Mouse (Mus musculus) kidney, embryonic 15.5 days (tissue): ENCODE data around the gene Kif26a. TPM values are rescaled to one million over a fixed set of nuclear protein-coding genes. Genes with fewer than 3 reads are reported as not detected.

Experiments used
- ATAC-seq: fragments of 200-750 bp; cut with Nextera tagmentation; replicated peaks from 2 replicates; pipeline ENCODE4 v1.8.0; 2017; ENCODE audit warnings: moderate TSS enrichment; ENCODE audit not compliant: low FRiP score
- H3K27ac ChIP-seq: fragments of 300-500 bp; sonication (generic); 2 replicates; pipeline ENCODE4 v1.5.1; 2015; ENCODE audit warnings: mild to moderate bottlenecking, inconsistent platforms
- H3K27me3 ChIP-seq: fragments of 300-500 bp; sonication (generic); 2 replicates; pipeline ENCODE4 v1.6.1; 2015; ENCODE audit warnings: inconsistent platforms
- H3K36me3 ChIP-seq: fragments of 300-500 bp; sonication (generic); 2 replicates; pipeline ENCODE4 v1.6.1; 2015; ENCODE audit warnings: inconsistent platforms
- H3K4me1 ChIP-seq: fragments of 300-500 bp; sonication (generic); 2 replicates; pipeline ENCODE4 v1.6.1; 2015; ENCODE audit warnings: inconsistent platforms
- H3K4me2 ChIP-seq: fragments of 300-500 bp; sonication (generic); 2 replicates; pipeline ENCODE4 v1.6.1; 2015; ENCODE audit warnings: moderate library complexity, mild to moderate bottlenecking, inconsistent platforms
- H3K4me3 ChIP-seq: fragments of 300-500 bp; sonication (generic); replicated peaks from 2 replicates; pipeline ENCODE4 v1.5.1; 2015; ENCODE audit warnings: mild to moderate bottlenecking, inconsistent platforms
- H3K9ac ChIP-seq: fragments of 300-500 bp; sonication (generic); 2 replicates; pipeline ENCODE4 v1.6.1; 2015; ENCODE audit warnings: mild to moderate bottlenecking, inconsistent platforms
- H3K9me3 ChIP-seq: fragments of 300-500 bp; sonication (generic); replicated peaks from 2 replicates; pipeline ENCODE4 v1.6.1; 2016; ENCODE audit warnings: inconsistent platforms
- WGBS: fragments of 180-500 bp; shearing (Covaris S2); methylation state at CpG from one replicate; pipeline ENCODE4 v1.1.7; 2015; ENCODE audit warnings: mixed read lengths; 5-methylcytosine and 5-hydroxymethylcytosine counted together
- polyA plus RNA-seq: library from polyadenylated mRNA; unstranded; fragments of >200 nt; fragmentation: Nextera tagmentation; extraction: Ambion mirVana; gene quantifications from 2 replicates; pipeline ENCODE4 v1.2.1, GENCODE M21; 2015

Gene Kif26a
- polyA plus RNA-seq, 1 experiment from 2014 or later = 4.5 TPM

GRCm38 (mm10) chr12:112140231-112140630, 5.8 kb upstream of the Kif26a start:
- no peak for ATAC-seq
- Histone ChIP-seq H3K9me3 (no peaks in the 10 kb centered on the region), H3K4me3 (no peak overlapping the region), H3K4me1 (peaks cover 20% of the 10 kb centered on the region), H3K9ac (no peak overlapping the region), H3K4me2 (no peak overlapping the region), H3K27me3 (peaks cover 71% of the 10 kb centered on the region), H3K36me3 (no peaks in the 10 kb centered on the region), H3K27ac (no peak overlapping the region)
- 8% methylated on average over 5 of the region's 5 CpGs for WGBS

GRCm38 (mm10) chr12:112140745-112141144, 5.3 kb upstream of the Kif26a start:
- Histone ChIP-seq H3K27me3 (peaks cover 68% of the 10 kb centered on the region), H3K36me3 (no peaks in the 10 kb centered on the region), H3K9ac (no peak overlapping the region), H3K27ac (no peak overlapping the region), H3K4me1 (peaks cover 25% of the 10 kb centered on the region), H3K4me3 (no peak overlapping the region), H3K9me3 (no peaks in the 10 kb centered on the region), H3K4me2 (no peak overlapping the region)
- 60% methylated on average over 7 of the region's 7 CpGs for WGBS
- no peak for ATAC-seq

- H3K4me1 ChIP-seq = peaks cover 31% of the 10 kb centered on the region
- 7% methylated on average over 6 of the region's 6 CpGs for whole genome bisulfite sequencing
- no peak overlapping the region for H3K4me3 ChIP-seq
- H3K36me3 ChIP-seq = no peaks in the 10 kb centered on the region
- H3K9ac ChIP-seq = no peak overlapping the region
- no peak for ATAC-seq
- no peak overlapping the region for H3K27ac ChIP-seq
- no peaks in the 10 kb centered on the region for H3K9me3 ChIP-seq
- peaks cover 68% of the 10 kb centered on the region for H3K27me3 ChIP-seq
- H3K4me2 ChIP-seq = no peak overlapping the region
These were observed 4.7 kb upstream of the Kif26a start for GRCm38 (mm10) chr12:112141300-112141699.

GRCm38 (mm10) chr12:112143116-112143832, 2.7 kb upstream of the Kif26a start:
- no peaks in the 10 kb centered on the region for H3K9me3 ChIP-seq
- no peak overlapping the region for H3K9ac ChIP-seq
- H3K4me2 ChIP-seq = peak overlapping the region; percentile 91
- H3K36me3 ChIP-seq = no peaks in the 10 kb centered on the region
- H3K27me3 ChIP-seq = peaks cover 71% of the 10 kb centered on the region
- no peak overlapping the region for H3K27ac ChIP-seq
- peaks cover 44% of the 10 kb centered on the region for H3K4me1 ChIP-seq
- peak overlapping the region; percentile 57 for H3K4me3 ChIP-seq
- no peak for ATAC-seq
- 6% methylated on average over 14 of the region's 14 CpGs for whole genome bisulfite sequencing

- Histone ChIP-seq H3K27me3 (peaks cover 71% of the 10 kb centered on the region), H3K4me3 (peak overlapping the region; percentile 57), H3K4me2 (peak overlapping the region; percentile 91), H3K4me1 (peaks cover 44% of the 10 kb centered on the region), H3K36me3 (no peaks in the 10 kb centered on the region), H3K9me3 (no peaks in the 10 kb centered on the region), H3K27ac (no peak overlapping the region), H3K9ac (0 out of 2 replicates have a peak overlapping the region, but pooled peaks have one; percentile 6)
- ATAC-seq = no peak
- under 1% methylated on average over 51 of the region's 52 CpGs for WGBS
These were observed 2.2 kb upstream of the Kif26a start for GRCm38 (mm10) chr12:112143833-112144201.

GRCm38 (mm10) chr12:112144377-112145115, 1.5 kb upstream of the Kif26a start:
- Histone ChIP-seq H3K4me3 (peak overlapping the region; percentile 57), H3K9ac (0 out of 2 replicates have a peak overlapping the region, but pooled peaks have one; percentile 6), H3K9me3 (no peaks in the 10 kb centered on the region), H3K4me1 (peaks cover 44% of the 10 kb centered on the region), H3K4me2 (peak overlapping the region; percentile 91), H3K27me3 (peaks cover 71% of the 10 kb centered on the region), H3K27ac (no peak overlapping the region), H3K36me3 (no peaks in the 10 kb centered on the region)
- ATAC-seq = no peak
- WGBS = 1% methylated on average over 46 of the region's 46 CpGs

GRCm38 (mm10) chr12:112145211-112145874, 665 bp upstream of the Kif26a start:
- peak overlapping the region; percentile 57 for H3K4me3 ChIP-seq
- H3K9me3 ChIP-seq = no peaks in the 10 kb centered on the region
- H3K4me1 ChIP-seq = peaks cover 50% of the 10 kb centered on the region
- WGBS = under 1% methylated on average over 37 of the region's 37 CpGs
- H3K9ac ChIP-seq = no peak overlapping the region
- H3K27me3 ChIP-seq = peaks cover 70% of the 10 kb centered on the region
- peak overlapping the region; percentile 55 for H3K27ac ChIP-seq
- peak overlapping the region; percentile 91 for H3K4me2 ChIP-seq
- peak; percentile 34 for ATAC-seq
- no peaks in the 10 kb centered on the region for H3K36me3 ChIP-seq

- WGBS = 42% methylated on average over 5 of the region's 5 CpGs
- H3K9me3 ChIP-seq = no peaks in the 10 kb centered on the region
- peak overlapping the region; percentile 79 for H3K27ac ChIP-seq
- peak overlapping the region; percentile 91 for H3K4me2 ChIP-seq
- no peaks in the 10 kb centered on the region for H3K36me3 ChIP-seq
- H3K9ac ChIP-seq = peak overlapping the region; percentile 57; the same call in 1 of the 2 replicates
- ATAC-seq = no peak
- H3K27me3 ChIP-seq = peaks cover 50% of the 10 kb centered on the region
- peak overlapping the region; percentile 57 for H3K4me3 ChIP-seq
- H3K4me1 ChIP-seq = peaks cover 66% of the 10 kb centered on the region
These were observed 1.4 kb downstream of the Kif26a start for GRCm38 (mm10) chr12:112147365-112147764.

- peaks cover 24% of the 10 kb centered on the region for H3K27me3 ChIP-seq
- H3K4me3 ChIP-seq = no peak overlapping the region
- H3K9me3 ChIP-seq = no peaks in the 10 kb centered on the region
- WGBS = 40% methylated on average over 7 of the region's 7 CpGs
- no peaks in the 10 kb centered on the region for H3K36me3 ChIP-seq
- H3K9ac ChIP-seq = no peak overlapping the region
- no peak overlapping the region for H3K27ac ChIP-seq
- no peak overlapping the region for H3K4me2 ChIP-seq
- H3K4me1 ChIP-seq = peaks cover 63% of the 10 kb centered on the region
- no peak for ATAC-seq
These were observed 4.0 kb downstream of the Kif26a start for GRCm38 (mm10) chr12:112150011-112150410.

GRCm38 (mm10) chr12:112151244-112151979, 5.4 kb downstream of the Kif26a start:
- Histone ChIP-seq H3K9ac (0 out of 2 replicates have a peak overlapping the region, but pooled peaks have one; percentile 23), H3K4me1 (peaks cover 57% of the 10 kb centered on the region), H3K27me3 (peaks cover 17% of the 10 kb centered on the region), H3K9me3 (no peaks in the 10 kb centered on the region), H3K36me3 (no peaks in the 10 kb centered on the region), H3K4me3 (no peak overlapping the region), H3K27ac (peak overlapping the region; percentile 66), H3K4me2 (peak overlapping the region; percentile 16; the same call in 1 of the 2 replicates)
- WGBS = 35% methylated on average over 12 of the region's 12 CpGs
- ATAC-seq = peak; percentile 16; the same call in 1 of the 2 replicates

GRCm38 (mm10) chr12:112151980-112152362, 6.0 kb downstream of the Kif26a start:
- 32% methylated on average over 6 of the region's 6 CpGs for WGBS
- ATAC-seq = peak; percentile 14; the same call in 1 of the 2 replicates
- H3K27me3 ChIP-seq = peaks cover 13% of the 10 kb centered on the region

More at GRCm38 (mm10) chr12:112151980-112152362, 6.0 kb downstream of the Kif26a start:
- Histone ChIP-seq H3K36me3 (no peaks in the 10 kb centered on the region), H3K27ac (peak overlapping the region; percentile 66), H3K4me1 (peaks cover 51% of the 10 kb centered on the region), H3K9ac (0 out of 2 replicates have a peak overlapping the region, but pooled peaks have one; percentile 23), H3K4me2 (no peak overlapping the region), H3K9me3 (no peaks in the 10 kb centered on the region), H3K4me3 (no peak overlapping the region)
